Mouse (Mus musculus): ENCODE data around the gene Tm4sf5. TPM values are rescaled to one million over a fixed set of nuclear protein-coding genes. Genes with fewer than 3 reads are reported as not detected.
"Not testable (repeated sequence)": the region's sequence is repeated elsewhere in the genome, so short reads cannot be mapped to it uniquely, and the experiment has no call there.

Tm4sf5 gene
- polyA plus RNA-seq, 1 experiment from 2014 or later, result 3.4 TPM

GRCm38 (mm10) chr11:70514288-70514687 lies 9.2 kb downstream of the Tm4sf5 start, which contains the start of gene Vmo1:
Gene Vmo1, minus strand, starts transcription at chr11:70514616.
- no peak within 1 kb of the TSS for H3K9ac ChIP-seq (ENCODE audit: low read length)
- 89% methylated on average over 7 of the region's 7 CpGs for WGBS
- no peak for DNase-seq (ENCODE audit: low spot score)

DNA sequence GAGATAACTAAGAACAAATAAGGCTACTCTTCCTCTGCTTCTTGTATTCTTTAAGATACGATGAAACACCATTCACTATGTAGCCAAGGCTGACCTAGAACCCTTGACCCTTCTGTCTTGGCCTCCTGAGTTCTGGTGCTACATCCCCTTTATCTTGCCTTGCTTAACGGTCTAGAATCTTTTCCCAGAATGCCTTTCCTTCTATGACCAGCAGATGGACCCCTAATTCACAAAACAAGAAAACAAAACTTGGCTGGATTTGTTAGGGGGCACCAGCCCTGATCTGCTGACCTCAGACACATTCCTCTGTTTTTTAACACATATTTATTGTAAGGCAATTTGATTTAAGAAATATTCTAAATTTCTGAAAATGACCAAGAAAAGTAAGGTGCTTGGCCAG lies 11.3 kb downstream of the Tm4sf5 start:
- no peaks in the 10 kb centered on the region for H3K27me3 ChIP-seq (replicated peaks; ENCODE audit: control insufficient read depth, insufficient read depth, low read length)
- 27% methylated on average over 2 of the region's 2 CpGs for WGBS
- H3K4me3 ChIP-seq (ENCODE audit: low read depth, low read length), result no peak overlapping the region
- H3K4me2 ChIP-seq (ENCODE audit: low read length), result no peak overlapping the region
- no peaks in the 10 kb centered on the region for H3K4me1 ChIP-seq (ENCODE audit: control insufficient read depth, insufficient read depth, low read length)
- H3K9me3 ChIP-seq (replicated peaks; ENCODE audit: control insufficient read depth, low read length), result no peaks in the 10 kb centered on the region
- H3K36me3 ChIP-seq (ENCODE audit: control insufficient read depth, insufficient read depth, low read length), result no peaks in the 10 kb centered on the region
- ATAC-seq (0 out of 2 replicates have a peak, but pooled peaks have one; percentile 29), DNase-seq (ENCODE audit: low spot score) (peak; percentile 70)
- H3K27ac ChIP-seq (ENCODE audit: low read depth, low read length), result no peak overlapping the region
- H3K9ac ChIP-seq (ENCODE audit: low read length), result no peak overlapping the region

More at GRCm38 (mm10) chr11:70514288-70514687, 9.2 kb downstream of the Tm4sf5 start, which contains the start of gene Vmo1:
- Histone ChIP-seq H3K27me3 (replicated peaks; ENCODE audit: control insufficient read depth, insufficient read depth, low read length) (no peaks in the 10 kb centered on the region), H3K36me3 (ENCODE audit: control insufficient read depth, insufficient read depth, low read length) (no peaks in the 10 kb centered on the region), H3K27ac (ENCODE audit: low read depth, low read length) (no peak within 1 kb of the TSS), H3K4me1 (ENCODE audit: control insufficient read depth, insufficient read depth, low read length) (peaks cover 2% of the 10 kb centered on the region; the same call in 1 of the 2 replicates), H3K9me3 (replicated peaks; ENCODE audit: control insufficient read depth, low read length) (no peaks in the 10 kb centered on the region), H3K4me2 (ENCODE audit: low read length) (no peak within 1 kb of the TSS), H3K4me3 (ENCODE audit: low read depth, low read length) (no peak within 1 kb of the TSS)
- ATAC-seq, result no peak

GRCm38 (mm10) chr11:70518436-70518835 lies 13.4 kb downstream of the Tm4sf5 start:
- no peak for ATAC-seq
- no peaks in the 10 kb centered on the region for H3K9me3 ChIP-seq (replicated peaks; ENCODE audit: control insufficient read depth, low read length)
- H3K9ac ChIP-seq (ENCODE audit: low read length), result no peak overlapping the region
- H3K36me3 ChIP-seq (ENCODE audit: control insufficient read depth, insufficient read depth, low read length), result no peaks in the 10 kb centered on the region
- H3K27me3 ChIP-seq (replicated peaks; ENCODE audit: control insufficient read depth, insufficient read depth, low read length), result no peaks in the 10 kb centered on the region
- no peak for DNase-seq (ENCODE audit: low spot score)
- no peak overlapping the region for H3K4me2 ChIP-seq (ENCODE audit: low read length)
- H3K4me1 ChIP-seq (ENCODE audit: control insufficient read depth, insufficient read depth, low read length), result no peaks in the 10 kb centered on the region
- H3K4me3 ChIP-seq (ENCODE audit: low read depth, low read length), result no peak overlapping the region
- H3K27ac ChIP-seq (ENCODE audit: low read depth, low read length), result no peak overlapping the region
- WGBS, result 61% methylated on average over 1 of the region's 1 CpGs

GRCm38 (mm10) chr11:70518923-70519322 lies 13.9 kb downstream of the Tm4sf5 start, which contains the start of gene Gltpd2:
Gene Gltpd2, plus strand, starts transcription at chr11:70519196.
- Histone ChIP-seq H3K4me3 (ENCODE audit: low read depth, low read length) (no peak within 1 kb of the TSS; the same call in 1 of the 2 replicates), H3K36me3 (ENCODE audit: control insufficient read depth, insufficient read depth, low read length) (no peaks in the 10 kb centered on the region), H3K9ac (ENCODE audit: low read length) (peak within 1 kb of the TSS; percentile 54), H3K27ac (ENCODE audit: low read depth, low read length) (no peak within 1 kb of the TSS), H3K27me3 (replicated peaks; ENCODE audit: control insufficient read depth, insufficient read depth, low read length) (no peaks in the 10 kb centered on the region), H3K4me2 (ENCODE audit: low read length) (peak within 1 kb of the TSS; percentile 38), H3K9me3 (replicated peaks; ENCODE audit: control insufficient read depth, low read length) (no peaks in the 10 kb centered on the region), H3K4me1 (ENCODE audit: control insufficient read depth, insufficient read depth, low read length) (no peaks in the 10 kb centered on the region)
- DNase-seq (ENCODE audit: low spot score), result no peak
- WGBS, result 79% methylated on average over 10 of the region's 10 CpGs
- no peak for ATAC-seq

- DNase-seq (ENCODE audit: low spot score) (peak; percentile 33), ATAC-seq (no peak)
- H3K9ac ChIP-seq (ENCODE audit: low read length), result peak overlapping the region; percentile 54
- H3K27me3 ChIP-seq (replicated peaks; ENCODE audit: control insufficient read depth, insufficient read depth, low read length), result no peaks in the 10 kb centered on the region
- H3K4me1 ChIP-seq (ENCODE audit: control insufficient read depth, insufficient read depth, low read length), result no peaks in the 10 kb centered on the region
- no peak overlapping the region; the same call in 1 of the 2 replicates for H3K27ac ChIP-seq (ENCODE audit: low read depth, low read length)
- H3K9me3 ChIP-seq (replicated peaks; ENCODE audit: control insufficient read depth, low read length), result no peaks in the 10 kb centered on the region
- H3K4me2 ChIP-seq (ENCODE audit: low read length), result peak overlapping the region; percentile 38
- WGBS, result 20% methylated on average over 41 of the region's 41 CpGs
- H3K4me3 ChIP-seq (ENCODE audit: low read depth, low read length), result peak overlapping the region; percentile 14; the same call in 1 of the 2 replicates
- no peaks in the 10 kb centered on the region for H3K36me3 ChIP-seq (ENCODE audit: control insufficient read depth, insufficient read depth, low read length)
These were observed 15.2 kb downstream of the Tm4sf5 start for GRCm38 (mm10) chr11:70520178-70520769.

- not testable (repeated sequence) for H3K27me3 ChIP-seq (replicated peaks; ENCODE audit: control insufficient read depth, insufficient read depth, low read length); H3K4me3 ChIP-seq (ENCODE audit: low read depth, low read length); H3K4me2 ChIP-seq (ENCODE audit: low read length); ATAC-seq; H3K9me3 ChIP-seq (replicated peaks; ENCODE audit: control insufficient read depth, low read length); H3K4me1 ChIP-seq (ENCODE audit: control insufficient read depth, insufficient read depth, low read length); H3K9ac ChIP-seq (ENCODE audit: low read length); H3K27ac ChIP-seq (ENCODE audit: low read depth, low read length)
- WGBS, result 89% methylated on average over 8 of the region's 8 CpGs
- DNase-seq (ENCODE audit: low spot score), result peak; percentile 2
- H3K36me3 ChIP-seq (ENCODE audit: control insufficient read depth, insufficient read depth, low read length), result peaks cover 24% of the 10 kb centered on the region
These were observed 18.4 kb downstream of the Tm4sf5 start for GRCm38 (mm10) chr11:70523306-70523989.

DNA sequence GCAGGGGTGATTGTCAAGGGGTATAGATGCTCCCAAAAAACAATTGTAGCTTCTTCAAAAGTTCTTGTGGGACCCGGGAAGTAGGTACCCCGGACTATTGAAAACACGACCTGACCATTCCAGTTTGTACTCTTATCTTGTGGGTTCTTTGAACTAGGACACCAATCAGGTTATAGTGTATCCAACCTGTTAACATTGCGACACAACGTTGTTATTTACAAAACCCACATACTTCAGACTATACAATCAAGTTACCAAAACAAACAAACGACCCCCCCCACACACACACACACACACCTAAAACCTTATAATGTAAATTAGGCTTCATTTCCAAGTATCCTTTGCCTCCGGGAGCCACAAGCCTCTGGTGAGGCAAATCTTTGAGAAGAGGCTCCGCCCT lies 19.7 kb downstream of the Tm4sf5 start:
- peak overlapping the region; percentile 32; the same call in 1 of the 2 replicates for H3K9ac ChIP-seq (ENCODE audit: low read length)
- ATAC-seq (peak; percentile 52), DNase-seq (ENCODE audit: low spot score) (no peak)
- H3K36me3 ChIP-seq (ENCODE audit: control insufficient read depth, insufficient read depth, low read length), result peaks cover 31% of the 10 kb centered on the region
- peak overlapping the region; percentile 62 for H3K4me3 ChIP-seq (ENCODE audit: low read depth, low read length)
- H3K27ac ChIP-seq (ENCODE audit: low read depth, low read length), result no peak overlapping the region
- peaks cover 4% of the 10 kb centered on the region; the same call in 1 of the 2 replicates for H3K4me1 ChIP-seq (ENCODE audit: control insufficient read depth, insufficient read depth, low read length)
- WGBS, result 6% methylated on average over 8 of the region's 8 CpGs
- no peaks in the 10 kb centered on the region for H3K27me3 ChIP-seq (replicated peaks; ENCODE audit: control insufficient read depth, insufficient read depth, low read length)
- peak overlapping the region; percentile 49 for H3K4me2 ChIP-seq (ENCODE audit: low read length)
- H3K9me3 ChIP-seq (replicated peaks; ENCODE audit: control insufficient read depth, low read length), result no peaks in the 10 kb centered on the region

GRCm38 (mm10) chr11:70525184-70525678 lies 20.2 kb downstream of the Tm4sf5 start, which contains the start of gene Psmb6:
Gene Psmb6, plus strand, starts transcription at chr11:70525367.
- peaks cover 4% of the 10 kb centered on the region; the same call in 1 of the 2 replicates for H3K4me1 ChIP-seq (ENCODE audit: control insufficient read depth, insufficient read depth, low read length)
- ATAC-seq, result peak; percentile 96
- no peaks in the 10 kb centered on the region for H3K27me3 ChIP-seq (replicated peaks; ENCODE audit: control insufficient read depth, insufficient read depth, low read length)
- H3K36me3 ChIP-seq (ENCODE audit: control insufficient read depth, insufficient read depth, low read length), result peaks cover 31% of the 10 kb centered on the region
- peak within 1 kb of the TSS; percentile 66 for H3K4me2 ChIP-seq (ENCODE audit: low read length)
- peak within 1 kb of the TSS; percentile 62 for H3K4me3 ChIP-seq (ENCODE audit: low read depth, low read length)
- WGBS, result 1% methylated on average over 25 of the region's 26 CpGs
- DNase-seq (ENCODE audit: low spot score), result peak; percentile 99
- no peaks in the 10 kb centered on the region for H3K9me3 ChIP-seq (replicated peaks; ENCODE audit: control insufficient read depth, low read length)
- no peak within 1 kb of the TSS for H3K27ac ChIP-seq (ENCODE audit: low read depth, low read length)
- H3K9ac ChIP-seq (ENCODE audit: low read length), result peak within 1 kb of the TSS; percentile 69

Data from forebrain, embryonic 14.5 days (tissue).